Mouse (Mus musculus): ENCODE results near the gene 4930535I16Rik. TPM values are rescaled to one million over a fixed set of nuclear protein-coding genes. Genes with fewer than 3 reads are reported as not detected.
"Not testable (repeated sequence)": the region's sequence is repeated elsewhere in the genome, so short reads cannot be mapped to it uniquely, and the experiment has no call there.

The 4930535I16Rik gene
- not detected in 2 replicates for polyA plus RNA-seq (2016; fragmentation: Nextera tagmentation; extraction: Ambion mirVana)

- Histone ChIP-seq H3K36me3 (peaks cover 38% of the 10 kb centered on the region), H3K9me3 (no peaks in the 10 kb centered on the region), H3K4me3 (peak within 1 kb of the TSS; percentile 98), H3K27me3 (ENCODE audit: insufficient read depth, poor library complexity, severe bottlenecking) (no peaks in the 10 kb centered on the region), H3K27ac (peak within 1 kb of the TSS; percentile 95), H3K4me1 (peaks cover 24% of the 10 kb centered on the region)
- DNase-seq (ENCODE audit: low spot score): peak; percentile 83
- under 1% methylated on average over 61 of the region's 63 CpGs for WGBS
These were observed at the start of gene 4930535I16Rik for GRCm38 (mm10) chr4:123917548-123918140. Gene 4930535I16Rik, minus strand, starts transcription at chr4:123918022.

DNA sequence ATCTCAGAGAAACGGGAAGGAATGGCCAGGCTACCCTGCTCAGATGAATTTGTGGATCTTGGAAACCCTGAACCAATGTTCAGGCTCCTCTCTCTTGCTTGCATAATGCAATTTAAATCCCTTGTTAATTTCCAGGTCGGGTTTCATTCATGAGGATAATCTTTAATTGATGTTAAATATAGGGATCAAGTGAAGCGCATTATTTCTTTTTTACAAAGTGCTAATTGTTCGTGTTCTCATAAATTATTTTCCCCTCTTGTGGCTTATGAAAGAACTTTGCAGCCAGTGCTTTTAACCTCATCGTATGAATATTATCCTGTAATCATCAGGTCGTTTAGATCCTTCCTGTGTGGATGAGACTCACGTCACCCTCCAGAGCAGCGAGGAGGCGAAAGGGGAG lies 44.9 kb upstream of the 4930535I16Rik start:
- peaks cover 43% of the 10 kb centered on the region for H3K4me1 ChIP-seq
- no peak overlapping the region for H3K4me3 ChIP-seq
- WGBS: 73% methylated on average over 9 of the region's 9 CpGs
- DNase-seq (ENCODE audit: low spot score): no peak
- H3K27me3 ChIP-seq (ENCODE audit: insufficient read depth, poor library complexity, severe bottlenecking): peaks cover 13% of the 10 kb centered on the region; the same call in 1 of the 2 replicates
- H3K9me3 ChIP-seq: no peaks in the 10 kb centered on the region
- H3K36me3 ChIP-seq: no peaks in the 10 kb centered on the region
- H3K27ac ChIP-seq: no peak overlapping the region

DNA sequence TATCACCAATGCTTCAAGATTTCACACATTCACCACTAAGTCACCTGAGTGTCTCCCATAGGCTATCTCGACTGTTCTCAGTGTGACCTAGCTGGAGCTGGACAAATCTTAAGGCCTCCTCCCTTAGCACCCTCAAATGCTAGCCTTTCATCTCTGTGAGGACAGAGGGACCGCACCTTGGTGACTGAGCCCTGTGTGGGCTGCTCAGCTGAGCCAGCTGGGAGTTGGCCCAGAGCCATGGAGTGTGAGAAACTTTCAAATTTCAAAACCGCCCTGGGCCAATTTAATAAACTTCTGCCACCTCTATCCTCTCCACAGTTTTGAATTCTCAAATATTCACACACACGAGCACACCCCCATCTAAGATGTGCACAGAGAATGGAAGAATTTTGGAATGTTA lies 43.1 kb upstream of the 4930535I16Rik start:
- no peaks in the 10 kb centered on the region for H3K36me3 ChIP-seq
- H3K4me1 ChIP-seq: peaks cover 39% of the 10 kb centered on the region
- peaks cover 29% of the 10 kb centered on the region for H3K27me3 ChIP-seq (ENCODE audit: insufficient read depth, poor library complexity, severe bottlenecking)
- H3K27ac ChIP-seq: 0 out of 2 replicates have a peak overlapping the region, but pooled peaks have one; percentile 62
- 51% methylated on average over 4 of the region's 4 CpGs for WGBS
- no peak for DNase-seq (ENCODE audit: low spot score)
- H3K9me3 ChIP-seq: no peaks in the 10 kb centered on the region
- H3K4me3 ChIP-seq: no peak overlapping the region

- WGBS: 58% methylated on average over 4 of the region's 4 CpGs
- Histone ChIP-seq H3K27ac (no peak overlapping the region), H3K4me1 (peaks cover 31% of the 10 kb centered on the region), H3K4me3 (no peak overlapping the region), H3K9me3 (no peaks in the 10 kb centered on the region), H3K27me3 (ENCODE audit: insufficient read depth, poor library complexity, severe bottlenecking) (peaks cover 32% of the 10 kb centered on the region), H3K36me3 (no peaks in the 10 kb centered on the region)
- DNase-seq (ENCODE audit: low spot score): no peak
These were observed 40.1 kb upstream of the 4930535I16Rik start for GRCm38 (mm10) chr4:123957891-123958290.

DNA sequence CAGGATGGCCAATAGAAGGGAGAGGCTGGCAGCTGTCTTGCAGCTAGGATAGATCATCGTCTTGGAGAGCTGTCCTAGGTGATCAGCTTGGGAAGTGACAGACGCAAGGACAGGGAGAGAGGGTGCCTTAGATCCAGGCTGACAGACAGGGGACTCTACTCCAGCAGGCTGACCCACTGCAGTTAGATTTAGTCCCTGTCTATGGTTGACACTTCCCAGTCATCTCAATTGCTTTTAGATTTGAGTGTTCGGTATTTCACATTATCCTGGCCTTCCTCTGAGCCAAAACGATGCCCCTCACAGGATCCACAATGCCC lies 39.6 kb upstream of the 4930535I16Rik start:
- 0 out of 2 replicates have a peak overlapping the region, but pooled peaks have one; percentile 46 for H3K4me3 ChIP-seq
- DNase-seq (ENCODE audit: low spot score): no peak
- WGBS: 42% methylated on average over 4 of the region's 4 CpGs
- peaks cover 36% of the 10 kb centered on the region for H3K27me3 ChIP-seq (ENCODE audit: insufficient read depth, poor library complexity, severe bottlenecking)
- no peak overlapping the region for H3K27ac ChIP-seq
- H3K36me3 ChIP-seq: no peaks in the 10 kb centered on the region
- H3K9me3 ChIP-seq: no peaks in the 10 kb centered on the region
- H3K4me1 ChIP-seq: peaks cover 31% of the 10 kb centered on the region

DNA sequence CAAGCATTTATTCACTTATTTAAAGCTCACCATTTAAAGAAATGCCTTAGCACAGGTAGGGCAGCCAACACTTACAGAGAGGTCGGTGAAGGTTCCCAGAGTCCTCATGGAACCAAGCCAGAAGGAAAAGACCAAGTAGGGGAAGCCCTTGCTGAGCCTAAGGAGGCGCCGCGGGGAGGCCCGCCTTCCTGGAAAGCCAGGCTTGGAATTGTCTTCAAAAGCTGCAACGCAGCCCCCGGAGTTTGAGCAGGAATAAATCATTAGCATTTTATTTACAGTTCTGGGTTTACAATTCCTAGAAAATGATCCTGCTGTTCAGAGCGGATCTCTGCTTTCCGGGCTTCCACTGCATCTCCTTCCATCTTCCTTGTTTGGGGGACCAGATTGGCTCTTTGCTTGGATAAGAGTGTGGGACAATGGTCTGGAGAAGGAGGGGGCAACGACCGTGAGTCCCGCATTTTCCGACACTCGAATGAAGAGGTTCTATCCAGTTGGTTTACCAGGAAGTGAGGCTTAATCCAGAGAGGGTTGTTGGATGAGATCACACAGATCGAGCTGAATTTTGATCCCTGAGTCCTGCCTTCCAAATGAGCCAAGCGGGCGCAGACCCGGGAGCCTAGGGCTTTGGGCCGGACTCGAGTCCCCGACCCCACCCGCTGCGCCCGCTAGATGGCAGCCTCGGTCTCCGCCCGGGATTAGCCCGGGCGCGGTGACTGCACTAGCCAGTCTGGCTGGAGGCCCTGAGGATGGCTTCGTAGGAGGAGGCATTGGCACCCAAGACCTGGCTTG lies 39.1 kb upstream of the 4930535I16Rik start:
- 6% methylated on average over 31 of the region's 31 CpGs for WGBS
- Histone ChIP-seq H3K4me1 (peaks cover 31% of the 10 kb centered on the region), H3K9me3 (no peaks in the 10 kb centered on the region), H3K36me3 (no peaks in the 10 kb centered on the region), H3K4me3 (peak overlapping the region; percentile 46), H3K27me3 (ENCODE audit: insufficient read depth, poor library complexity, severe bottlenecking) (peaks cover 42% of the 10 kb centered on the region), H3K27ac (no peak overlapping the region)
- peak; percentile 85 for DNase-seq (ENCODE audit: low spot score)

GRCm38 (mm10) chr4:123952059-123952458 lies 34.2 kb upstream of the 4930535I16Rik start:
- no peak overlapping the region for H3K27ac ChIP-seq
- H3K27me3 ChIP-seq (ENCODE audit: insufficient read depth, poor library complexity, severe bottlenecking): peaks cover 44% of the 10 kb centered on the region
- 52% methylated on average over 7 of the region's 8 CpGs for whole genome bisulfite sequencing
- no peak overlapping the region for H3K4me3 ChIP-seq
- DNase-seq (ENCODE audit: low spot score): no peak
- no peaks in the 10 kb centered on the region for H3K36me3 ChIP-seq
- no peaks in the 10 kb centered on the region for H3K9me3 ChIP-seq
- peaks cover 4% of the 10 kb centered on the region; the same call in 1 of the 2 replicates for H3K4me1 ChIP-seq

DNA sequence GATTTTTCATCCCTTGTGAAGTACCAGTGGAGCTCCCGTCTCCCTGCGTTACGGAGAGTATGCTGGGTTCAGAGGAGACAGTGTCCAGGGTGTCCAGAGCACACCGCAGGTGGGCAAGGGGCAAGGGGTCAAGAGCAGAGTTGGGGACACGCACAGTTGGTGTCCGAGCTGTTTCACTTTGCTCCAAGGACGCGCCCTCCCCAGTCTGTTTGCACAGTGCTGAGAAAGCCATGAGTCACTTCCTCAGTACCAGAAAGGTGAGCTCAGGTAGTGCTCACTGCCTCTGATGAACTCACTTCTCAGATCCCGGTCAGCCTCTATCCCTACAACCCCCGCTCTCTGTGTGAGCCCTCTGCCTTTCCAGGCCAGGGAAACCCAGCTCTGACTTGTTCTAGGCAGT lies 31.8 kb upstream of the 4930535I16Rik start:
- no peaks in the 10 kb centered on the region for H3K36me3 ChIP-seq
- 73% methylated on average over 10 of the region's 10 CpGs for whole genome bisulfite sequencing
- H3K27ac ChIP-seq: no peak overlapping the region
- peaks cover 30% of the 10 kb centered on the region for H3K27me3 ChIP-seq (ENCODE audit: insufficient read depth, poor library complexity, severe bottlenecking)
- DNase-seq (ENCODE audit: low spot score): no peak
- no peaks in the 10 kb centered on the region for H3K9me3 ChIP-seq
- no peak overlapping the region for H3K4me3 ChIP-seq
- H3K4me1 ChIP-seq: no peaks in the 10 kb centered on the region

- Histone ChIP-seq H3K4me1 (no peaks in the 10 kb centered on the region), H3K4me3 (no peak overlapping the region), H3K36me3 (no peaks in the 10 kb centered on the region), H3K27ac (no peak overlapping the region), H3K27me3 (ENCODE audit: insufficient read depth, poor library complexity, severe bottlenecking) (peaks cover 25% of the 10 kb centered on the region), H3K9me3 (no peaks in the 10 kb centered on the region)
- WGBS: 79% methylated on average over 6 of the region's 6 CpGs
- no peak for DNase-seq (ENCODE audit: low spot score)
These were observed 31.1 kb upstream of the 4930535I16Rik start for GRCm38 (mm10) chr4:123948901-123949300.

GRCm38 (mm10) chr4:123947149-123947548 lies 29.3 kb upstream of the 4930535I16Rik start:
- no peaks in the 10 kb centered on the region for H3K4me1 ChIP-seq
- 43% methylated on average over 5 of the region's 5 CpGs for WGBS
- no peak for DNase-seq (ENCODE audit: low spot score)
- no peaks in the 10 kb centered on the region for H3K36me3 ChIP-seq
- H3K27ac ChIP-seq: no peak overlapping the region
- H3K4me3 ChIP-seq: no peak overlapping the region
- no peaks in the 10 kb centered on the region for H3K9me3 ChIP-seq
- H3K27me3 ChIP-seq (ENCODE audit: insufficient read depth, poor library complexity, severe bottlenecking): peaks cover 18% of the 10 kb centered on the region

- Histone ChIP-seq H3K9me3 (no peaks in the 10 kb centered on the region), H3K4me3 (no peak overlapping the region), H3K27me3 (ENCODE audit: insufficient read depth, poor library complexity, severe bottlenecking) (peaks cover 16% of the 10 kb centered on the region; the same call in 1 of the 2 replicates), H3K27ac (no peak overlapping the region), H3K4me1 (no peaks in the 10 kb centered on the region), H3K36me3 (no peaks in the 10 kb centered on the region)
- no peak for DNase-seq (ENCODE audit: low spot score)
- WGBS: 83% methylated on average over 4 of the region's 4 CpGs
These were observed 28.9 kb upstream of the 4930535I16Rik start for GRCm38 (mm10) chr4:123946701-123947100.

DNA sequence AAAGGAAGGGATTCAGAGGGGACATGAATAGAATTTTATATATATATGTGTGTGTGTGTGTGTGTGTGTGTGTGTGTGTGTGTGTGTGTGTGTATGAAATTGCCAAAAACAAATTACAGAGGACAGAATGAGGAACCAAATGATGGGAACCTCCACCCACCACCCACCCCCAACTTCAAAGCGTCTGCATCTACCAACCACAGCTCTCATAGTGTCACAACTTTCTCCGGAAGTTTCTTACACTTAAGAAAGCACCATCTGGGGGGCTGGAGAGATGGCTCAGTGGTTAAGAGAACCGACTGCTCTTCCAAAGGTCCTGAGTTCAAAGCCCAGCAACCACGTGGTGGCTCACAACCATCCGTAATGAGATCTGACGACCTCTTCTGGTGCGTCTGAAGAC lies 23.1 kb upstream of the 4930535I16Rik start:
- not testable (repeated sequence) for H3K4me1 ChIP-seq; H3K9me3 ChIP-seq; H3K4me3 ChIP-seq; H3K27me3 ChIP-seq (ENCODE audit: insufficient read depth, poor library complexity, severe bottlenecking); DNase-seq (ENCODE audit: low spot score); H3K27ac ChIP-seq
- WGBS: 71% methylated on average over 7 of the region's 7 CpGs
- peaks cover 12% of the 10 kb centered on the region for H3K36me3 ChIP-seq

GRCm38 (mm10) chr4:123939838-123940237 lies 22.0 kb upstream of the 4930535I16Rik start:
- H3K27ac ChIP-seq: no peak overlapping the region
- WGBS: 6% methylated on average over 4 of the region's 4 CpGs
- peaks cover 21% of the 10 kb centered on the region for H3K36me3 ChIP-seq
- no peaks in the 10 kb centered on the region for H3K27me3 ChIP-seq (ENCODE audit: insufficient read depth, poor library complexity, severe bottlenecking)
- H3K4me3 ChIP-seq: no peak overlapping the region
- no peaks in the 10 kb centered on the region for H3K4me1 ChIP-seq
- DNase-seq (ENCODE audit: low spot score): no peak
- no peaks in the 10 kb centered on the region for H3K9me3 ChIP-seq

Measured in heart, embryonic 10.5 days (tissue).